Mouse (Mus musculus): ENCODE results near the gene Aldh8a1.

DNA sequence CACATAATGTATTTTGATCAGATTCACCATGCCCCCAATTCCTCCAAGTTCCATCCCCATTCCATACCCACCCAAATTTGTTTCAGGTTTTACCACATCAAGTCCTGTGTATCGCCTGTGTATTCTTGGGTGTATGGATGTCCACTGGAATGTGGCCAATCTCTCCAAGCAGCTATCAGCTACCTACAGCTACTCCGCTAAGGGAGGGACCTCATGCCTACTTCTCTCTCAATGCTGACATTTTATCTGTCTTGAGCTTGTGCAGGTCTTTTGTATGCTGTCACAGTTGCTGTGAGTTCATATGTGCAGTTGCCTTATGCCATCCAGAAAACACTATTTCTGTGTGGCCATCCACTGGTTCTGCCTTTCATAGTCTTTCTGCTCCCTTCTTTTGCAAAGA, 16.3 kb downstream of the Aldh8a1 start:
- TF ChIP-seq CTCF (IDR thresholded peaks at IDR 0.05; ENCODE audit: borderline replicate concordance, control insufficient read depth, extremely low read depth, insufficient read depth, low read length, poor library complexity) (no peak), POLR2A (IDR thresholded peaks at IDR 0.05; ENCODE audit: control insufficient read depth, extremely low read depth, insufficient read depth, low read length, poor library complexity) (no peak)
